Mouse (Mus musculus) liver, embryonic 14.5 days (tissue): ENCODE data around the gene Mybphl.

Source experiments
- CTCF ChIP-seq: IDR thresholded peaks from 2 replicates; pipeline ENCODE4 v1.5.1; 2016; ENCODE audit warnings: antibody characterized with exemption, low read depth, control low read depth
- EP300 ChIP-seq: IDR thresholded peaks from 2 replicates; pipeline ENCODE4 v1.6.1; 2016; ENCODE audit warnings: antibody characterized with exemption, low read depth

DNA sequence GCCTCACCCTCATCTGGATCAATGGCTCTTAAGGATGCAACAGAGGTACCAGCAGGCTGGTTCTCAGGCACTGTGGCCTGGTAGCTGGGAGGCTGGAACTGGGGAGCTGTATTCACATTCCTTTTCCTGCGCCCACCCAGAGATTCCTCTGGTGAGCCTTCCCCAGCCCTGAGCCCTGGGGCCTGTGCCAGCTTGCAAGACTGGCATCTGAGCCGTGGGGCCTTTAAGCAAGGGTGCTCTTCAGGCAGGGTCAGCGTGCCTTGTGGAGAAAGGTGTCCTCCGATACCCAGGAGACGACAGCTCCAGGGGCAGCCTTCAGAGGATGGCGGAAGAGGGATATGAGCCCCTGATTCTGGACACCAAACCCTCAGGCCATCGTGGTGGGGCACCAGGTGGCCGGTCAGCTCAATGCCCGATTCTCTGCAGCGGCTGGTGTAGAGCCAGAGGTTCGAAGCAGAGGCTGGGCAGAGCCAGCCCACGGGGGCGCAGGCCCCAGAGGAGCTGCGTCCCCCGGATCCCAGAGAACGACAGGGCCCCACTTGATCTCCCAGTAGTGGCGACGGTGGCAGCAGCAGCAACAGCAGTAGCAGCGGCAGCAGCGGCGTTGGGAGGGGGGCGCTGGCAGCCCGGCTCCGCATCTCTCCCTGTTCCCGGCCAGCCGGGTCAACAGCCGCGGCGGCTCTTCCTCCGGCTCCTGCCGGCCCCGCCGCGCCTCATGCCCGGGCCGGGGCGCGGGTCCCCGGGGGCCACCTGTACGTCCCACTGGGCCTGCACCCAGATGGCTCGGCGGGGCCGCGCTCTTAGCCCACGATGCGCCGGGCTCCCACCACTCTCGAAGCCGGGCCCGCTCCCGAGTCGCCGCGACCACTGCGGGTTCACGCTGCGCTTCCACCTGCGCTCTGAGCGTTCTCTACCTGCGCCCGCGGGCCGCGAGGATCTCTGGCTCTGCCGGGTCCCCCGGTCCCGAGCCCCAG is 50.4 kb downstream of the Mybphl start, which contains the start of gene Celsr2:
- TF ChIP-seq EP300: no peak
- TF ChIP-seq CTCF: no peak
